Mouse (Mus musculus) neutrophil, adult 59 days (primary cell): Measurements from ENCODE around the gene Lrrc51. TPM values are rescaled to one million over a fixed set of nuclear protein-coding genes. Genes with fewer than 3 reads are reported as not detected.

Source experiments
- total RNA-seq, 2 experiments: library from RNA; stranded (reverse); gene quantifications; 1 replicate in 1 of 2; 2 replicates in 1 of 2; pipeline ENCODE4 v1.2.4; 2023

Gene Lrrc51
- under 1 TPM in 1 of 2 experiments, not detected in 1; 0.71 TPM for total RNA-seq

GRCm38 (mm10) chr7:101933751-101934240 is at the start of gene Lrrc51, which contains the start of gene Numa1:
TSS of gene Lrrc51 (minus strand) at chr7:101933895.
TSS of gene Numa1 (plus strand) at chr7:101934111.

GRCm38 (mm10) chr7:101906287-101906681 is 27.4 kb downstream of the Lrrc51 start, which contains the start of gene Tomt:
TSS of gene Tomt (minus strand) at chr7:101906359.

GRCm38 (mm10) chr7:101905561-101906286 is 28.0 kb downstream of the Lrrc51 start, which contains the start of gene Lamtor1:
TSS of gene Lamtor1 (plus strand) at chr7:101905904.

GRCm38 (mm10) chr7:101870629-101871028 is 63.1 kb downstream of the Lrrc51 start, which contains the start of gene Folr1:
TSS of gene Folr1 (minus strand) at chr7:101870788.

GRCm38 (mm10) chr7:101863415-101863814 is 70.3 kb downstream of the Lrrc51 start, which contains the start of gene Anapc15:
TSS of gene Anapc15 (plus strand) at chr7:101863715.

Other genes starting within 250 kb of the Lrrc51 start
- gene Phox2a, start 115.6 kb downstream of the Lrrc51 start, total RNA-seq, result not detected
- 10 to 100 TPM; 16.0 to 19.6 TPM for gene Inppl1, start 95.7 kb downstream of the Lrrc51 start, total RNA-seq
- 1 to 10 TPM in 1 of 2 experiments, not detected in 1; 1.6 TPM for gene Folr2, start 76.7 kb downstream of the Lrrc51 start, total RNA-seq
- 10 to 100 TPM; 40.4 to 54.5 TPM for gene Anapc15, start 70.2 kb downstream of the Lrrc51 start, total RNA-seq
- not detected for gene Folr1, start 63.1 kb downstream of the Lrrc51 start, total RNA-seq
- gene Lamtor1, start 28.0 kb downstream of the Lrrc51 start, total RNA-seq, result 100 to 1,000 TPM; 111 to 123 TPM
- not detected for gene Tomt, start 27.5 kb downstream of the Lrrc51 start, total RNA-seq
- gene Numa1, start 216 bp upstream of the Lrrc51 start, total RNA-seq, result 100 to 1,000 TPM; 115 to 133 TPM
- 10 to 100 TPM; 27.4 to 36.7 TPM for gene Il18bp, start 84.8 kb upstream of the Lrrc51 start, total RNA-seq
- 10 to 100 TPM; 16.2 to 16.8 TPM for gene Rnf121, start 131.6 kb upstream of the Lrrc51 start, total RNA-seq
- gene Xndc1, start 131.6 kb upstream of the Lrrc51 start, total RNA-seq, result 10 to 100 TPM; 11.4 to 13.0 TPM
- gene Xntrpc, start 131.8 kb upstream of the Lrrc51 start, total RNA-seq, result 1 to 10 TPM in 1 of 2 experiments, under 1 TPM in 1; 0.11 to 1.1 TPM
- under 1 TPM in 1 of 2 experiments, not detected in 1; 0.98 TPM for gene Trpc2, start 149.2 kb upstream of the Lrrc51 start, total RNA-seq
- gene Art1, start 167.8 kb upstream of the Lrrc51 start, total RNA-seq, result not detected
- gene Art5, start 175.6 kb upstream of the Lrrc51 start, total RNA-seq, result not detected
- gene Chrna10, start 182.9 kb upstream of the Lrrc51 start, total RNA-seq, result not detected